Mouse (Mus musculus) heart, adult 2 months (tissue): ENCODE measurements around the gene Icosl.

Experiments
- CTCF ChIP-seq: fragments of 200-600 bp; IDR thresholded peaks from 2 replicates; pipeline ENCODE4 v1.8.1; 2022; ENCODE audit warnings: antibody characterized with exemption, mild to moderate bottlenecking, moderate library complexity
- POLR2A ChIP-seq: fragments of 200-500 bp; IDR thresholded peaks from 2 replicates; pipeline ENCODE4 v1.6.1; 2011; ENCODE audit warnings: mild to moderate bottlenecking, low read depth, low read length, control low read depth; ENCODE audit not compliant: insufficient read depth

- TF ChIP-seq POLR2A (no peak), CTCF (no peak)
Measured at GRCm38 (mm10) chr10:78048061-78048730, 20.9 kb upstream of the Icosl start.
